Mouse (Mus musculus) WW6 (cell line): ENCODE data around the gene Exoc6.
"Not testable (repeated sequence)": the region's sequence is repeated elsewhere in the genome, so short reads cannot be mapped to it uniquely, and the experiment has no call there.

Source experiments
- DNase-seq: peaks from one replicate; pipeline ENCODE4 v3.0.0-alpha.2; 2013; ENCODE audit warnings: low read depth, low spot score

Exoc6 gene

GRCm38 (mm10) chr19:37550101-37551039 is at the start of gene Exoc6:
Exoc6 (plus strand) TSS chr19:37550418.
- peak; percentile 50 for DNase-seq

- no peak for DNase-seq
Measured at GRCm38 (mm10) chr19:37502996-37503395, 47.2 kb upstream of the Exoc6 start.

- DNase-seq, result no peak
Measured at GRCm38 (mm10) chr19:37506066-37506465, 44.2 kb upstream of the Exoc6 start.

- no peak for DNase-seq
Measured at GRCm38 (mm10) chr19:37506614-37507013, 43.6 kb upstream of the Exoc6 start.

GRCm38 (mm10) chr19:37509725-37510124 is 40.5 kb upstream of the Exoc6 start:
- DNase-seq, result peak; percentile 74

GRCm38 (mm10) chr19:37514811-37515292 is 35.4 kb upstream of the Exoc6 start:
- no peak for DNase-seq

- no peak for DNase-seq
Measured at GRCm38 (mm10) chr19:37517419-37517818, 32.8 kb upstream of the Exoc6 start.

- DNase-seq, result no peak
Measured at GRCm38 (mm10) chr19:37520740-37521433, 29.3 kb upstream of the Exoc6 start.

- DNase-seq, result no peak
Measured at GRCm38 (mm10) chr19:37521434-37521781, 28.8 kb upstream of the Exoc6 start.

GRCm38 (mm10) chr19:37523280-37524062 is 26.7 kb upstream of the Exoc6 start:
- DNase-seq, result no peak

GRCm38 (mm10) chr19:37525925-37526324 is 24.3 kb upstream of the Exoc6 start:
- DNase-seq, result no peak

- DNase-seq, result no peak
Measured at GRCm38 (mm10) chr19:37526768-37527167, 23.4 kb upstream of the Exoc6 start.

- DNase-seq, result not testable (repeated sequence)
Measured at GRCm38 (mm10) chr19:37527736-37528135, 22.5 kb upstream of the Exoc6 start.

- no peak for DNase-seq
Measured at GRCm38 (mm10) chr19:37528581-37528980, 21.6 kb upstream of the Exoc6 start.

- DNase-seq, result no peak
Measured at GRCm38 (mm10) chr19:37529296-37529695, 20.9 kb upstream of the Exoc6 start.

GRCm38 (mm10) chr19:37529975-37530515 is 20.2 kb upstream of the Exoc6 start:
- DNase-seq, result no peak

GRCm38 (mm10) chr19:37530601-37531000 is 19.6 kb upstream of the Exoc6 start:
- DNase-seq, result no peak

GRCm38 (mm10) chr19:37531200-37531845 is 18.9 kb upstream of the Exoc6 start:
- no peak for DNase-seq

GRCm38 (mm10) chr19:37533196-37533595 is 17.0 kb upstream of the Exoc6 start:
- DNase-seq, result no peak

- DNase-seq, result no peak
Measured at GRCm38 (mm10) chr19:37534737-37535365, 15.4 kb upstream of the Exoc6 start.

- DNase-seq, result no peak
Measured at GRCm38 (mm10) chr19:37536426-37536825, 13.8 kb upstream of the Exoc6 start.
